Mouse (Mus musculus) naive thymus-derived CD4-positive, alpha-beta T cell, adult 2 months (primary cell): ENCODE data around the gene Aars2.

Experiments
- DNase-seq: peaks from one replicate; pipeline ENCODE4 v3.0.0-alpha.2; 2011; ENCODE audit warnings: low read depth

Aars2 gene

GRCm38 (mm10) chr17:45506700-45507189 is at the start of gene Aars2:
Gene Aars2, plus strand, starts transcription at chr17:45506841.
- DNase-seq, result peak; percentile 98

- DNase-seq, result no peak
Measured at GRCm38 (mm10) chr17:45457487-45457886, 49.2 kb upstream of the Aars2 start.

- DNase-seq, result no peak
Measured at GRCm38 (mm10) chr17:45458516-45458915, 48.1 kb upstream of the Aars2 start.

- no peak for DNase-seq
Measured at GRCm38 (mm10) chr17:45459062-45459461, 47.6 kb upstream of the Aars2 start.

- DNase-seq, result no peak
Measured at GRCm38 (mm10) chr17:45462506-45462905, 44.1 kb upstream of the Aars2 start.

GRCm38 (mm10) chr17:45464255-45464654 is 42.4 kb upstream of the Aars2 start:
- DNase-seq, result no peak

- DNase-seq, result no peak
Measured at GRCm38 (mm10) chr17:45466701-45467100, 39.9 kb upstream of the Aars2 start.

- DNase-seq, result no peak
Measured at GRCm38 (mm10) chr17:45468302-45468701, 38.3 kb upstream of the Aars2 start.

GRCm38 (mm10) chr17:45470726-45471125 is 35.9 kb upstream of the Aars2 start:
- no peak for DNase-seq

- DNase-seq, result no peak
Measured at GRCm38 (mm10) chr17:45473667-45474066, 33.0 kb upstream of the Aars2 start.

GRCm38 (mm10) chr17:45474146-45474545 is 32.5 kb upstream of the Aars2 start:
- DNase-seq, result no peak

- peak; percentile 72 for DNase-seq
Measured at GRCm38 (mm10) chr17:45474669-45475465, 31.8 kb upstream of the Aars2 start, which contains the start of gene Spats1. Gene Spats1, minus strand, starts transcription at chr17:45475415.

- peak; percentile 90 for DNase-seq
Measured at GRCm38 (mm10) chr17:45478234-45478825, 28.3 kb upstream of the Aars2 start.

- DNase-seq, result peak; percentile 44
Measured at GRCm38 (mm10) chr17:45480429-45480828, 26.2 kb upstream of the Aars2 start.

- DNase-seq, result no peak
Measured at GRCm38 (mm10) chr17:45485581-45485980, 21.1 kb upstream of the Aars2 start.

- no peak for DNase-seq
Measured at GRCm38 (mm10) chr17:45487216-45487615, 19.4 kb upstream of the Aars2 start.

- DNase-seq, result peak; percentile 78
Measured at GRCm38 (mm10) chr17:45488321-45489254, 18.1 kb upstream of the Aars2 start.

GRCm38 (mm10) chr17:45489736-45490135 is 16.9 kb upstream of the Aars2 start:
- no peak for DNase-seq

- DNase-seq, result no peak
Measured at GRCm38 (mm10) chr17:45490532-45491154, 16.0 kb upstream of the Aars2 start.

GRCm38 (mm10) chr17:45495398-45495797 is 11.2 kb upstream of the Aars2 start:
- no peak for DNase-seq

GRCm38 (mm10) chr17:45498397-45498796 is 8.2 kb upstream of the Aars2 start:
- DNase-seq, result no peak

GRCm38 (mm10) chr17:45499516-45499915 is 7.1 kb upstream of the Aars2 start:
- DNase-seq, result no peak
